Mouse (Mus musculus) bone marrow, adult 2 months (tissue): ENCODE data around the gene Crb1.

Experiments
- CTCF ChIP-seq: fragments of 200-500 bp; IDR thresholded peaks from 2 replicates; pipeline ENCODE4 v1.5.1; 2011; ENCODE audit warnings: low read length, control low read depth; ENCODE audit not compliant: control insufficient read depth, insufficient read depth
- POLR2A ChIP-seq: fragments of 200-500 bp; IDR thresholded peaks from 2 replicates; pipeline ENCODE4 v1.6.1; 2011; ENCODE audit warnings: low read depth, mild to moderate bottlenecking, control low read depth, low read length, borderline replicate concordance; ENCODE audit not compliant: control insufficient read depth

GRCm38 (mm10) chr1:139179707-139180106 lies 197.2 kb downstream of the Crb1 start:
- TF ChIP-seq POLR2A (no peak), CTCF (no peak)
